Mouse (Mus musculus) testis, adult 2 months (tissue): ENCODE results near the gene Slc24a4.

Experiments used
- CTCF ChIP-seq: fragments of 200-500 bp; IDR thresholded peaks from 2 replicates; pipeline ENCODE4 v1.5.1; 2012; ENCODE audit warnings: low read depth, mild to moderate bottlenecking, inconsistent platforms, low read length, moderate library complexity; ENCODE audit not compliant: control insufficient read depth, insufficient read depth, insufficient replicate concordance
- POLR2A ChIP-seq: fragments of 200-500 bp; IDR thresholded peaks from 2 replicates; pipeline ENCODE4 v1.6.1; 2012; ENCODE audit warnings: low read depth, mild to moderate bottlenecking, inconsistent platforms, low read length, moderate library complexity; ENCODE audit not compliant: control insufficient read depth

DNA sequence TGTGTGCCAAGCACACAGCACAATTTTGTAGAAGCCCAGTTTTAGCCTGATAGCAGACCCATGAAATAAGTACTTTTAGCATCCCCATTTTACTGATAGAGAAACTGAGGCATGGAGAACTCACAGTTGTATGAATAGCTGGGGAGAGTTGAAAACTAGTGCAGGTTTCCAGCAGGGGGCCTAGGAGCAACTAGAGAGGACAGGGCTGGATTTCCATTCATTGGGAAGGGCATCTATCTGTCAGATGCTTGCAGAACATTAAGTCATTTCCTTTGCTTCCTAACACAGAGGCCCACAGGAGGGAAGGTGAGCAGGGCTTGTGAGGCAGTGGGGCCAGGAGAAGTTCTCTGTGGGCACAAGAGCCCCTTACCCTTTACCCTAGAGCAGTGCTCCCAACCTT lies 126.5 kb downstream of the Slc24a4 start:
- no peak for TF ChIP-seq POLR2A
- TF ChIP-seq CTCF = no peak
